Mouse (Mus musculus) cerebellum, adult 18-20 months (tissue): Measurements from ENCODE around the gene Lrrc9.

ENCODE experiments used
- DNase-seq, 2 experiments: peaks; one replicate each; pipeline ENCODE4 v3.0.0; 2021

Gene Lrrc9

GRCm38 (mm10) chr12:72441839-72442576 is at the start of gene Lrrc9:
Gene Lrrc9 (plus strand): TSS chr12:72441866.
- DNase-seq: peak in 1 of 2 experiments; percentile 13

GRCm38 (mm10) chr12:72393046-72393805 is 48.4 kb upstream of the Lrrc9 start:
- no peak for DNase-seq

- DNase-seq: no peak
Measured at GRCm38 (mm10) chr12:72405031-72405430, 36.6 kb upstream of the Lrrc9 start.

- peak; percentile 64 to 68 for DNase-seq
Measured at GRCm38 (mm10) chr12:72407146-72407545, 34.5 kb upstream of the Lrrc9 start.

- peak in 1 of 2 experiments; percentile 31 for DNase-seq
Measured at GRCm38 (mm10) chr12:72407721-72408110, 34.0 kb upstream of the Lrrc9 start.

GRCm38 (mm10) chr12:72408111-72408891 is 33.4 kb upstream of the Lrrc9 start:
- DNase-seq: peak; percentile 82 to 83

GRCm38 (mm10) chr12:72408954-72409353 is 32.7 kb upstream of the Lrrc9 start, which contains the start of gene Rtn1:
Gene Rtn1 (minus strand): TSS chr12:72409054.
- DNase-seq: no peak

GRCm38 (mm10) chr12:72417762-72418161 is 23.9 kb upstream of the Lrrc9 start:
- DNase-seq: peak; percentile 66 to 71

GRCm38 (mm10) chr12:72422681-72423080 is 19.0 kb upstream of the Lrrc9 start:
- no peak for DNase-seq

- peak; percentile 83 to 89 for DNase-seq
Measured at GRCm38 (mm10) chr12:72427722-72428126, 13.9 kb upstream of the Lrrc9 start.

- peak; percentile 15 to 16 for DNase-seq
Measured at GRCm38 (mm10) chr12:72432209-72432608, 9.5 kb upstream of the Lrrc9 start.

GRCm38 (mm10) chr12:72433241-72433865 is 8.3 kb upstream of the Lrrc9 start:
- no peak for DNase-seq

GRCm38 (mm10) chr12:72437676-72438341 is 3.9 kb upstream of the Lrrc9 start:
- no peak for DNase-seq

- DNase-seq: no peak
Measured at GRCm38 (mm10) chr12:72438961-72439480, 2.6 kb upstream of the Lrrc9 start.

GRCm38 (mm10) chr12:72453941-72454340 is 12.3 kb downstream of the Lrrc9 start:
- no peak for DNase-seq

GRCm38 (mm10) chr12:72461191-72461893 is 19.7 kb downstream of the Lrrc9 start:
- DNase-seq: peak; percentile 11 to 12

GRCm38 (mm10) chr12:72461894-72462530 is 20.3 kb downstream of the Lrrc9 start:
- DNase-seq: peak; percentile 64 to 78

GRCm38 (mm10) chr12:72465826-72466501 is 24.3 kb downstream of the Lrrc9 start:
- no peak for DNase-seq

GRCm38 (mm10) chr12:72467269-72467668 is 25.6 kb downstream of the Lrrc9 start:
- no peak for DNase-seq

- peak; percentile 70 to 80 for DNase-seq
Measured at GRCm38 (mm10) chr12:72467789-72468188, 26.1 kb downstream of the Lrrc9 start.
